Mouse (Mus musculus): Measurements from ENCODE around the gene Wapl.
A peak's percentile ranks its signal among the peaks of the same experiment; 100 is the strongest.

The Wapl gene

DNA sequence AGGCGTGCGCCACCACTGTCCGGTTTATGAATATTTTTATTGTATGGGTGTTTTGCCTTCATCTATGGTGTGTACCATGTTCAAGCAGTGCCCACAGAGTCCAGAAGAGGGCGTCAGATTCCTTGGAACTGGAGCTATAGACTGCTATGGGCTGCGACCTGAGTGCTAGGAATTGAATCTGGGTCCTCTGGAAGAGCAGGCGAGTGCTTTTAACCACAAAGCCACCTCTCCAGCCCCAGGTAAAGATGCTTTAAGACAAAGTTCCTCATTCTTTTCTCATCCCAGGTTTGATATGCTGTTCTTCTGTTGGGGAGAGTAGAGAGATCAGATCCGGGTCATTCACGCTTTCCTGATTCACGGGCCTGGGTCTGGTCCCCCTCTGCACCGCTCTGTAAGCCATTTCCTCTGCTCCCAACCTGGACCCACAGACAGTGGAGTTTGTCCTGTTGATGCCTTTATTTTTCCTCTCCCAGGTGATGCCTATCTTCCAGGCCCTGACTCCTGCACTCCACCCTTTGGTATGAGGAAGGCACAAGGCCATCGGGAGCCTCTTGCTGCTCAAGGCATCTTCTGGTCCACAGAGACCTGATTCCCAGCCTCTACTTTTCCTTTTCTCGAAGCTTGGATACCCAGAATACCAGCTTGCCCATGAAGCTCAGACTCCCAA lies 103.1 kb downstream of the Wapl start:
- no peak for DNase-seq

DNA sequence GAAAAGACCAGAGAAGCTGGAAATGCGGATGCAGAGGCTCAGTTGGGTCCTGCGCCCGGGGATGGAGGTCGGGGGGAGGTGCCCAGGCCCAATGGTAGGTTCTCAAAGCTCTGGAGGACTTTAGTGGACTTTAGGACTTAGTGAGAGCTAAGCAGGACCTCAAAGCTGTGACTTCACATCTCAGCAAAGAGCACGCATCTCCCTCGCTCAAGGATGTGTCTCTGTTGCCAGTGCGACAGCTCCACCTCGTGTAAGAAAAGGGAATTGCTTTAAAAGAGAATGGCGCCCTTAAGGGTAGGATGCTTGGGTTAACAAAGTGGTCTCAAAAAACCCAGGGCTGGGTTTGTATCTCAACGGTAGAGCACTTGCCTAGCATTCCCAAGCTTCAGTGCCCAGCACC lies 104.1 kb downstream of the Wapl start:
- DNase-seq: peak; percentile 48

DNA sequence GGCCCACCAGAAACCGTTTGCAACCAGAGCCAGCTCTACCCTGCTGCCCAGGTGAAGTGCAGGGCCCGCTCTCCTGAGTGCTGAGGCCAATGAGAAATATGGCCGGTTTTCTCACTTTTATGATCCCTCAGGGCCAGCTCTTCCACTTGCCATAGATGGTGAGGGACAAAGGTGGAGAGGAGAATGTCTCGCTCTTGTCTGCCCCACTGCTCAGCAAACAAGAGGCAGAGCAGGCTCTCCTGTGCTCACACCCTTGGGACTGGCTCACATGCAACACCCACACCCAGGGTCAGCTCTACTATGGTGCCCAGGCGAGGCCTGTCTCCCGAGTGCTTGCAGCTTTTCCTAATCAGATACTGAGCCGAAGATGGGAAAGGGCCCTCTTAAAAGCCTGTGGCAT lies 105.0 kb downstream of the Wapl start:
- DNase-seq: no peak

DNA sequence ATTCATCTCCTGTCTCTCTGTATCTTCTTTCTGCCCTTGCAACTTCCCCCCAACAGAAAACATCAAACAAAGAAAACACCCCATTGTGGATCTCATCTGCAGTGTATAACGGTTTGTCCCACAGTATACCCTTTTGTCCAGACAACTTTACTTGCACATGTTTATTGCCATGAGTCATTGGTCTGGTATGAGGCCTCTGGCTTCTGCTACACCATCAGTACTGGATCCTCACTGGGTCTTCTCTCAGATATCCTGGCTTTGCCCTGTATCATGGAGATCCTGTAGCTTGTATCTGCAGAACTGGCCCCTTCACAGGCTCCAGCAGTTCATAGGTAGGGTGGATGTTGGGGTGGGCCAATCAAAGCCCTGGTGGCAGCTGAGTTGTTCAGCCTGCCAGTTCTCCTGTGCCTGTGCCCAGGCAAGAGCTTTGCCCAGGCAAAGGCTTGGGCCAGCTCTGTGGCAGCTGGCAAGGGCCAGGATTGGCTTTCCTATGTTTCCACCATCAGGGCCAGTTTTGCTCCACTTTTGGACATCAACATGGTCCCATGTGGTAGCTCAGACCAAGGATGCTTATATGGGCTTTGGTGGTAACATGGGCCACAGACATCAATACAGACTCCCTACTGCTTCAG lies 119.8 kb downstream of the Wapl start:
- DNase-seq: no peak
